Mouse (Mus musculus) spleen, postnatal 10 days (tissue): ENCODE data around the gene Anp32a.

Source experiments
- DNase-seq, 2 experiments: peaks; one replicate each; pipeline ENCODE4 v3.0.0; 2021 to 2022; ENCODE audit warnings: low spot score in 2 of 2

Anp32a gene

DNA sequence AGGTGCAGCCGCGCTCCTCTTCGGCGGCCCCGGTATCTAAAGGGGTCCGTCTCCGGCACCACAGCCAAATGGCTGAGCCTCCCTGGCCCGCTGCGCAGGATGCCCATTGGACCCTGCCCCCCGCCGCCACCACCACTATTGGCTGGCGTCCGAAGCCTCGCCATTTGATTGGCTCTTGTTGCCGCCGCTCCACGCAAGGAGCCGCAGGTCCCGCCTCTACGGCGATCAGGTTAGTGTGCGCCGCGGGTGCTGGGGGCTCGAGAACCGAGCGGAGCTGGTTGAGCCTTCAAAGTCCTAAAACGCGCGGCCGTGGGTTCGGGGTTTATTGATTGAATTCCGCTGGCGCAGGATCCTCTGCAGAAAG, at the start of gene Anp32a:
Gene Anp32a, plus strand, starts transcription at position 171 of the 364 bp plus-strand sequence.
- peak; percentile 98 to 99 for DNase-seq

DNA sequence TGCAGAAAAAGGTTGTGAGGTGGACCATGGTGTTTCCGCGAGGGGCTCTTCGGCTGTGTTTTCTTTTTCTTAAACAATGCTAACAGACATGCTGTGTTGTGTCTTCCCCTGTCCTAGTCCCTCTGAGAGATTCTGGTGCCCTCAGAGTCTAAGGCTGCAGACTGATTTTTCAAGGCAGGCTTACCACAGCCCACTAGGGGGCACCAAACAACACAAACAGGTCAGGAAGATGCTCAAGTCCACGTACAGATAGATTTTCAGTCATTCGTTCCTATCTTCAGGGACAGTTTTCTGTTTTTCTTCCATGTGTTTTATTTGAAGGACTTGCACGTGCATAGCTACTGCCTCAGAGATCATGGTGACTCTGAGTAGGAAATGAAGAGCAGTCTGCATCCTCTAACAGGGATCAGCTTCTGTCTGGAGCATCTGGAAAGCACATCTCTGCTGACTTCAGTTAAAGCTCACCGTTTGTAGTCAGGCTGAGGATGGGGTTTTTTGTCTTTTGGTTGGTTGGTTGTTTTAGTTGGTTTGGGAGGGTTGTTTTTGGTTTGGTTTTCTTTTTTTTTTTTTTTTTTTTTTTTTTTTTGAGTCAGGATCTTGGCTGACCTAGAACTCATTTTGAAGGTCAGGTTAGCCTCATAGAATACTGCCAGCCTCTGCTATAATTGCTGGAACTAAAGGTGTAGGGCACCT, 45.9 kb upstream of the Anp32a start:
- peak; percentile 50 to 83 for DNase-seq

DNA sequence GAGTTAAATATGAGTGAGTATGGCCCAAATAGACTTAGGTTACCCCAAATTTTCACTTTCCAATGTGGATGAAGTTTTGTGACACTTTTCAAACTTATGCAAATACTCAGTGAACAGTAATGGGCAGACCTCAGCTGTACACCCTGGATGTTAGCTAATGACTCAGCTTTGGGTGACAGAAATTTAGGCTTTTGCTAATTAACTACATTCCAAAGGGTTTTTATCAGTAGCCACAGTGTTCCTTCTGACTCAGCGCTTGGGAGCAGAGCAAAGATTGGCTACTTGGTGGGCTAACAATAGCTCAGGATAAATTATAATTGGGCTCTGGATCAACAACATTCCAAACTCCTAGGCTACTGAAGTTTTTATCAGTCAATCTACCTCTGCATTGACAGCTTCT, 44.2 kb upstream of the Anp32a start:
- no peak for DNase-seq

DNA sequence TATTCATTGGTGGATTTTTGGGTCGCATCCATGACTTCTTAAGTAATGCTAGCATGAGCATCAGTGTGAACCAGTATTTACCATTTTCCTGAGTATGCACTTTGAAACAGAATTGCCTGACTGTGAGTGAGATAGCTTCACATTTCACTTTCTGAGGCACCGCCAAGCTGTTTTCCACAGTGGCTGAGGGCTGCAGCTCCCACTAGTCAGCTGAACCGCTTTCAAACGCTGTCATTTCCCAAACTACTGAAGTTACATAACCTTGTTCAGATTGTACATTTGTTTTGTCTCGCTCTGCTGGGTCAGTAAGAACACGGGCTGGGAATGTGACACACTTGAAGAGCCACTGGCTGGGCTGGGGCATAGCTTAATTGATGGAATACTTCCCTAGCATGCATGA, 25.5 kb upstream of the Anp32a start:
- no peak for DNase-seq

DNA sequence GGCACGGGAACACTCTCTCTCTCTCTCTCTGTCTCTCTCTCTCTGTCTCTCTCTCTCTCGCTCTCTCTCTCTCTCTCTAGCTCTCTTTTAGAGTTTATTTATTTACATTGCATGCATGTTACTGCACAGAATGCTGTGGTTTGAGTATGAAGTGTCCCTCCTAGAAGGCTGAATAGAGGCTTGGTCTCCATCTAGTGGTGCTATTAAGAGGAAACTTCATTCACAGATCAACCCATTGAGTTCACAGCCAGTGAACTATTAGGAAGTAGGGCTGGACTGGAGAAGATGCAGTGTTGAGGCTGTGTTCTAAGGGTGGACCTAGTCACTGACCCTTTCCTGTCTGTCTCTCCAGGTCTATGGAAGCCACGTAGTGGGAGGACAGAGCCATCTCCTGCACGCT, 22.4 kb upstream of the Anp32a start:
- no peak for DNase-seq

DNA sequence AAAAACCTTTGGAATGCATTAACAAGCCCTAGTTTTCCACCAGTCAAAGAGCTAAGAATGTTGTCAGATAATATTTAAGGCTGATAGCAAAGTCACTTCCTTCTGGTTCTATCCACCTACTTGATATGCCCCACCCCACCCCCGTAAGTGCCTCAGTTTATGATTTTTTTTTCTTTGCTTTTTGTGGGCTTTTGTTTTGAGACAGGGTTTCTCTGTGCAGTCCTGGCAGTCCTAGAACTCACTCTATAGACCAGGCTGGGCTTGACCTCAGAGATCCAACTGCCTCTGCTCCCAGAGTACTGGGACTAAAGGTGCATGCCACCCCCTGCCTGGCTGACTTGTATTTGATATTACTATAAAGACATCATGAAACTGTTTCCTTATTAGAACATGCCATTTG, 17.3 kb upstream of the Anp32a start:
- DNase-seq: no peak

DNA sequence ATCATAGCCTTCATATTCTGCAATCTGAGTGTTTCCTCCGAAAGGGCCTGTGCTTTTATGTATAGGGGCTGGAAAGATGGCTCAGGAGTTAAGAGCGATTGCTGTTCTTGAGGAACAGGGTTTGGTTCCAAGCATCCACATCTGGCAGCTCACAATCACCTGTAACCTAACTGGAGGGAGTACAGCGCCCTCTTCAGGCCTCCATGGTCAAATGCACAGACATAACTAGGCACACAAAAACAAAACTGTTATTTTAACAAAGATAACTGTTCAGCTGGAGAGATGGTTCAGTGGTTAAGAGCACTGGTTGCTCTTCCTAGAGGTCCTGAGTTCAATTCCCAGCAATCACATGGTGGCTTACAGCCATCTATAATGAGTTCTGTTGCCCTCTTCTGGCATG, 15.1 kb upstream of the Anp32a start:
- no peak for DNase-seq

DNA sequence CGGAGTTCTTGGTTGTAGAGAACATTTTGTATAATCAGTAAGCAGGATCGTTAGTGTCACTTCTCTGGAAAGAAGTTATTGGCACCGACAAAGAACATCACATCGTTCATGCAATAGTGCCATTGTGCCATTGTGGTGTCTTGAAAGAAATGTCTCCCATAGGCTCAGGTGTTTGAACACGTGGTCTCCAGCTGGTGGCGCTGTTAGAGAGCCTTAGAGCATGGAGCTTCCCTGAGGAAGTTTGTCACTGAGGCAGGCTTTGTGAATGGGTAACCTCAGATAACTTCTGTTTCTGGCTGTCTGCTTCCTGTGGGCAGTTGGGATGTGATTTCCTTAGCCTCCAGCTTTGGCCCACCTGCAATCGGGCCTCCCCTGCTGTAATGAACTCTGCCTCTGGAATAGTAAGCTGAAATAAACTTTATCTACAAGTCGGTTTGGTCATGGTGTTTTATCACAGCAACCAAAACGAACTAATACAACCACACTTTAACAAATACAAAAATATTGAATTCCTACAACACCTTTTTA, 6.7 kb upstream of the Anp32a start:
- DNase-seq: no peak

DNA sequence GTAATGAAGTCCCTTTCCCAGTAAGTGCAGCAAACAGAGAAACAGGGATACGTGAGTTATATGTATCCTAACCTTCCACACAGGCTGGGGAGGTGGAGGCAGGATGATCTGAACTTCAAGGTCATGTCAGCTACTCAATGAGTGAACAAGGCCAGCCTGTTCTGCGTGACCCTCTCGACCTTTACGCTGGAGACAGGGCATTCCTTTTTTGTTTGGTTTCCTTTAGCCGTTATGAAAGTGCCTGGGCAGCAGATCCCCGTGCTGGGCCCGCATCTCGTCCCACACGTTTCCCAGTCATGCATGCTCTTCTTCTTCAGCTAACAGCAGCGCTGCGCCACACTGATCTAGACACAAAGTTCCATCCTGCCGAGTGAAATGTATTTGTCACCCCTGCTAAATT, 5.7 kb upstream of the Anp32a start:
- DNase-seq: no peak

DNA sequence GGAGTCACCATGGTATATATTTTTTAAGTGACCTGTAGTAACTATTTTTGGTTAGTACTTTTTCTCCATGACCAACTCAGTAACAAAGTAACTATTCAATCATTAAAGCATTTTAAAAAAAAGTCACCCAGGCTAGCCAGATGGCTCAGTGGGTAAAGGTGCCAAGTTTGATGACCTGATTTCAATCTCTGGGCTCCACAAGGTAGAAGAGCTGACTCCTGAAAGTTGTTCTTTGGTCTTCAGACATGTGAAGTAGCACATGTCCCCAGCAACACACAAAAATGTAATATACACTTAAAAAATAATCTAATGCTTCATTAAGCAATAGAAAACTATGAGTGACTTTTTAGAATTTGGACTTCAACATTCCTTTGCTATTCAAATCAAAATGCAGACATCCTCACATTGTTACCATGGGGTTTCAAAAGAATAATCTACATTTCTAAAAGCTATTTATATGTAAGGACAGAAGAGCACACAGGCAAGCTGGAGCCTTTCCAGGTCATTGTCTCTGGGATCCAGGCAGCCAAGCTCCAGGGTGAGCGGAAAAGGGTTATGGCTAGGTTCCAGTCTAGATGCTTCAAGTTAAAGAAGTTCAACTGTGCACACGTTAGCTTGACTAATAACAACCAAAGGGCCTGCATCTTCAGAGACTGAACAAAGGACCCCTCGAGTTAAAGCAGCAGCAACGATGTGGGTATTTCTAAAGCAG, 3.0 kb upstream of the Anp32a start:
- no peak for DNase-seq

DNA sequence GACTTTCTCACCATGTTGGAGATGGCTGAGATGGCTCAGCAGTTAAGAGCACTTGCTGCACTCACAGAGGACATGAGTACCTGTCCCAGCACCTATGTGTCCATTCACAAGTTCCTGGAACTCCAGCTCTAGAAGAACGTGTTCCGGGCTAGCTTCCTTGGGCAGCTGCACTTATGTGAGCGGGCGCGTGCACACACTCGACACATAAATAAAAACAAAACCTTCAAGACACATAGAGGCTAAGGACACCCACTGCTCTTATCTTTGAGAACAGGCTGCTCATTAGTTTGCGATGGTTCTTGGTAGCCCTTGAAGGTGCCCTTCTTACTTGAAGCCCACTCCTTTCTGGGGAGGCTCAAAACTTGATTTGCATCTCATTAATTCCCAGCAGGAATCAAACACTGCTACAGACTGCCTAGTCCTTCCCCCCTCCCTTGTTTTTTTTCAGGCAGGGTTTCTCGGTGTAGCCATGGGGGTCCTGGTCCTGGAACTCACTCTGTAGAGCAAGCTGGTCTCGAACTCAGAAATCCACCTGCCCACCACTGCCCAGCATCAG, 2.4 kb upstream of the Anp32a start:
- no peak for DNase-seq

DNA sequence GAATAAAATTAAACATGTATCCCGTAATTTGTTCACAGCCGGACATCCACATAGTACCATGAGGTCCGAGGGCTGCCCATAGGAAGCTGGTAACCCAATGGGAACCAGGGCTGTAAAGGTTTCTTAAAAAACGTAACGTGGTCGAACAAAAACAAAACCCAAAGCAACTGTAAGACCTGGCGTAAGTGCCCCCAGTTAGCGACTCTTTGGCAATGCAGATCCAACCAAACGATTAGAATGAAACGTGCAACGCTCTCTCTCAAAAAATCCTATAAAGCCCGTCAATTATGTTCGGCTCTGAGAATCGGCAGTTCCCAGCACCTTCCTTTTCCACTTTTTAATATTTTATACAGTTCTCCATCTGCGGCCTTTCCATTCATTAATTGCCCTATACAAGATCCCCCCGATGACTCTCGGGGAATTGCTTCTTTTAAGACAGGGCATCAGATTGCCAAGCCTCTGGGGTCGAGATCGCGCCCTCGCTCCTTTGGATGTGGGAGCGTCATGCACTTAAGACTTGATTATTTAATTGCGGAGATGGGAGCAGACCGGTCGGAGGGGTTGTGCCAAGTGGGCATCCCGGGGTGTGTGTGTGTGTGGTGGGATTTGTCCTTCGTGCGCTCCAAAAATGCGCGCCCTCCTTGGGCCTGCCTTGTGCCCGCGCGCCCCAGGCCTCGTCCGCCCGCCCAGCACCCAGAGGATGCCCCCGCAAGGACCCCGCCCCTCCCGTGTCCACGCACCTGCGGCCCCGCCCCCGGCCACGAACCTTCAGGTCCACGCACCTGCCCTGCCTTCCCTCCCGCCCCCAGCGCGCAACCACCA, 581 bp upstream of the Anp32a start:
- no peak for DNase-seq

DNA sequence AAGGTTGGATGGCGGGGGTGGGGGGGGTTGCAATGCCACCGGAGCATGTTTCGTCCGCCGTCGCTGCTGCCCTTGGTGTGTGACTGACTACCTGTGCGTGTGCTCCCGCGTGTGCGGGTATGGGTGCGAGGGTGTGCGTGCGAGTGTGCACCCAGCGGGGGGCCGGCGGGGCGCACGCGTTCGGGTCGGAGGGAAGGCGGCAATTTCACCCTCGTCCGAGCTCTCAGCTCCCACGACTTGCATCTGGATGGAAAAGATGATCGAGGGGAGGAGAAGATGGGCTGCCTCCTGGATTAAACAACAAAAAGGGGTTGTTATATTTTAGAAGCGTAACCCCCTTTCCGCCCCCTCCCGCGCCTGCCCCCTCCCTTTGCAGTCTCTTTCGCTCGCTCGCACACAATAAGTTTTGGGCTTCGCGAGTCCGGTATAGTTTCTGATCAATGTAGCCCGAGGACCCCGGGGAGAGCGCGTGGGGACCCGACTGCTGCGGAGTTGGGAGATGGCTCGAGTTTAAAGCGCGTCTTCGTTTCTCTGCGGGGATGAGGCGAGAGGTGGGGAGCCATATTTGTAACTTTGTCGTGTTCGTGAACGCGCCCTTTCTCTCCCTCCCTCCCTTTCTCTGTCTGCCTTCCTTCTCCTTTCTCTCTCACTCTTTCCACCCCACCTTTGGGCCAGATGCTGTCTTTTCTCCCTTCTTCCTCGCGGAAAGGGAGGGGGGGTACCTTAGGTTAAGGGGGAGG, 778 bp downstream of the Anp32a start:
- peak; percentile 59 to 67 for DNase-seq

DNA sequence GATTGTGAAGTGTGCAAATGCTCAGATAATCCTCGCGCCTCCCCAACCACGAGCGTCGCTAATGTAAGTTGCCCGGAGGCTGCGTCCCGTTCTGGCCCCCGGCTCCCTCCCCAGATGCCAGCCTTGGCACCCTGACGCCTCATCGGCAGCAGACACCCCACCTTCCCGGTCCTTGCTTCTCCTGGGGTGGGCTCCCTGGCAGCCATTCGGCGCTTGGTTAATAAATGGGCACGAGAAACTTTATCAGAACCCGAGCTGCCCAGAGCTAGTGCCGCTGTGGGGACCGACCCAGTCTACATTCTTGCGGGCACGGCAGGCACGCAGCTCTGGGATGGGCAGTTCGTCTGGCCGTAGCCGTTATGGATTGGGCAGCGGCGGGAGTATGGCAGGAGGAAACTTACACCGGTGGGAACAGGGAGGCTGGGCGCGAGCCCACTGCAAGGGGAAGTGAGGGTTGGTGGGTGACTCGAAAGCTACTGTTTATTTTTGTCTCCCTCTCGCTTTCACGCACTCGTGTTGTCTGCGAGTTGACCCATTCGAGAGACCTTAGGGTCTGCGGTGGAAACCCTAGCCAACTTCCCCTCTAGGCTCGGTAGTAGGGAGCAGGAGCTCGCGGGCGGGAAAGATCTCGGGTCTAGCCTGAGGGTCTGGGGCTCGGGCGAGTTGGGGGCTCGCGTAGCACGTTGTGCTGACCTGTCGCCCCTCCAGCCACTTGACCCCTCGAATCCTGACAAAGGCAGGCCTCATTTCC, 1.5 kb downstream of the Anp32a start:
- peak; percentile 68 to 79 for DNase-seq

DNA sequence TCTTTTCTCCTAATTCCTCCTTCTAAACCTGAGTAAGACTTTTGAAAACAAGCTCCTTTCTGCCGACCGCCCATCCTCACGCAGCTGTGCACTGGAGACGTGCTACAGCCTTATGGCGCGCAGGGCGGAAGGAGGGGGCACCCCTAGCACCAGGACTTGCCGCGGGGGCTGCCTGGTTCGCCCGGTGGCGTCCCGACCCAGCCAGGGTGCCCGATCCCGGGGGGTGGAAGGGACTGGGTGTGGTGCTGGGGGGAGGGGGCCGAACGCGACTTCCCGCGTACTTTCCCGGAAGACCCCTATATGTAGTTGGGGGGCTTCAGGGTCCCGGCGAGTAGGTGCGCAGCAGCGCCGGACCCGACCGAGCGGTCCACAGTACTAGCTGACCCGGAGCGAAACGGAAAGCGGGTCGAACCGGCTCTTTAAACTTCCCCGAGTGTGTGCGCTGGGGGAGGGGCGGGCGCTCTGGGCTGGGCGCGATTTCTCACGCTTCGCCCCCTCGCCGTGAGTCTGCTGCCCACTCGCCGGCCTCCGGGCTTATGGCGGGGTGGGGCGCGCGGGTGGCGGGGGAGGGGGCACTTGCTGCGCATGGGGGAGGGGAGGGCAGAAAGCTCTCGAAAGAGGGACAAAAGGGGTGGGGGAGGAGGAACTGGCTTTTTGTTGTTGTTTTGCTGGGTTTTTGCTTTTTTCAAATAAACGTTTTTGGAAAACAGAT, 2.3 kb downstream of the Anp32a start:
- DNase-seq: peak in 1 of 2 experiments; percentile 82

DNA sequence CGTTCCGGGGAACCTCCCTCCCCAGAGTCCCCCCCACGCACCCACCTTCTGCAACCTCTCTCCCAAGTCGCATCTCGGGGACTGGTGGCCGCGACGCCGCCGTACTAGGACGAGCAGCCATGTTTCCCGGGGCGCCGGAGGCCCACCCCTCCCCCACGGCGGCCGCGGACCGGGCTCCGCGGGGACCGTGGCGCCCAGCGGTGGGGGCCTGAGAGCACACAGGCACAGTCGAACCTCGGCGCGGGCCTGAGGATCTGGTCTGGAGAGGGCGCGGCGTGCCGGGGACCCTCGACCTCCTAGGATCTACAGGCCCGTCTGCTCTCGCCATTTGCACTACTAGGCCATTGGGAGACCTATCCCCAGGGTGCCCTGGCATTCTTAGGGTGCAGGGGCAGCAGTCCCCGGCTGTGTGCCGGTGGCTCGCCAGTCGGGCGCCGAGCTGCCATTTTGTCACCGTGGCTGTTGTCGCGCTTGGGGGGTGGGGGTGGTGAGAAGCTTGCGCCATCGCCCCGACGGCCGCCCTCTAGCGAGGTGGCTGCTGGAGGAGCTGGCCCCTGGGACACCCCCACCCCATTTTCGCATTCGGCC, 2.9 kb downstream of the Anp32a start:
- peak; percentile 72 to 77 for DNase-seq

DNA sequence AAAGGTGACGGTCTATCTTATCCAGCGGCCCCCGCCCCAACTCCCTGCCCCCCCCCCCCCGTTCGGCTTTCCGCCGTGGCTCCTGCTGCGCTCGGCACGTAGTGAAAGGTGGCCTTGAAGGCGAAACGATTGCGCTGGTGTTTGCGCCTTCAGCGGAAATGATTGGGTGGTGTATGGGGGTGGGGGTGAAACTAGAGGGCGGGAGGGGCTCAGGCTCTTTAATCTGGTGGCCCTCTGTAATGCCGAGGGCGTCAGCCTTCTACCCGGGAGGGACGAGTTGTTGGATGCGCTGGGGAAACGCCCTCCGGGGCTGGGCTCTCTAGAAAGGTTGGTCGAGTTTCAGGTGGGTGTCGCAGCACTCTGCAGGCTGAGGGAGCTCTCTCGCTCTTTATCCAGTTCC, 3.5 kb downstream of the Anp32a start:
- DNase-seq: peak; percentile 54 to 78

DNA sequence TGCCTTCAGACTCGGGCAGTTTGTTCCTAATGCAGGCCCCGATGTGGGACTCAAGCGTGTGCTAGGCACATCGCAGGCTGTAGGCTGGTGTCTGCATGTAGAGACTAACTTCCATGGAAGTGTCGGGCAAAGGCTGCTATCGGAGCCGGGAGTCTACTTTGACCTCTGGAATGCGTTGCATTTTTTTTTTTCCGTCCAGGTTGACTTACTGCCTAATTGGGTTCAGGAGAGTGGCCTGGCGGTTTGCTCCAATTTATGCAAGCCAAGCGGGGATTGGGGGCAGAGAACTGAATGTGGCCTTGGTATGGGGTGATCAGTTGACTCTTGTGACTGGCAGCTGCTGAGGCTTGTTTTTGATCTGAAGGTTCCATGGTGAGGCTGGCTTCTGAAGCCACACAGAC, 4.0 kb downstream of the Anp32a start:
- no peak for DNase-seq

DNA sequence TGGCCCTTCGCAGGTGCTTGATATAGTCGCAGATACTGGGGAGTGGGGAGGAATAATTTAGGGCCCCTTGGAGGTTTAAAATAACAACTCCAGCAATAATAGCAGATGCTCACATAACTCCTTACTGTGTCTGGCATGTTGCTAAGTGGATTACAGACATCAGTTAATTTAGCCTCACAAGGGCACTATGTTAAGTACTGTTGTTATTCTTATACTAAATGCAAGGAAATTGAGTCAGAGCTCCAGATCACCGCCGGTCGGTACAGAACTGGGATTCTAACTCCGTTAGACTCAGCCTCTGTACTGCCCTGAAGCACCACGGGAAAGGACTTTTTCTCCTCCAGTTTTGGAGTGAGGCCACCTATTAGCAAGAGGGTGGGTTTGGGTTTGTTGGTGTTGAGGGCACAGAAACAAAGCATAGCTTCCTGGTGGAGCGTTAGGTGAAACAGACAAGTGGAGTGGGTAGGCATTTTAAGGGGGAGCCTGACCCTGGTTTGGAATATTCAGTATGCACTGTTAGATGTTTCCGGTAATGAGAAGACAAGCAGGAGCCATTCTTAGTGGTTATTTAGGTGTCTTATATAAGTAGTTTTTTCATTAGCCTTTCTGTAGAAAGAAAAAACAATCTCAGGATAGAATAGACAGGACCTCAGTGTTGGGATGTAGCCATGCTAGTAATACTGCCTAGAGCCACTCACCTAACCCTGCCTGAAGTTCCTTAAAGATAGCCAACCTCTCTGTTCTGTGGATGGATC, 4.7 kb downstream of the Anp32a start:
- no peak for DNase-seq
